Mouse (Mus musculus) E14TG2a.4 (cell line): ENCODE measurements at regions not wholly inside any gene's neighbourhood (a gene's known extent, or its start where the extent isn't known, plus 50 kb on each side); places are given as distances from the start of the nearest gene placed in this dataset.

Experiments
- CTCF ChIP-seq: conservative IDR thresholded peaks from 2 replicates; pipeline ENCODE4 v1.5.1; 2014; ENCODE audit warnings: low read length
- POU5F1 ChIP-seq: IDR thresholded peaks from 2 replicates; pipeline ENCODE4 v1.6.1; 2014; ENCODE audit warnings: low read length, borderline replicate concordance

GRCm38 (mm10) chr7:36077271-36077670, 274.5 kb upstream of the Zfp507 start:
- TF ChIP-seq CTCF: no peak
- no peak for TF ChIP-seq POU5F1
